ENCODE assay signal across 29 mouse cellular contexts in the genomic region with DNA sequence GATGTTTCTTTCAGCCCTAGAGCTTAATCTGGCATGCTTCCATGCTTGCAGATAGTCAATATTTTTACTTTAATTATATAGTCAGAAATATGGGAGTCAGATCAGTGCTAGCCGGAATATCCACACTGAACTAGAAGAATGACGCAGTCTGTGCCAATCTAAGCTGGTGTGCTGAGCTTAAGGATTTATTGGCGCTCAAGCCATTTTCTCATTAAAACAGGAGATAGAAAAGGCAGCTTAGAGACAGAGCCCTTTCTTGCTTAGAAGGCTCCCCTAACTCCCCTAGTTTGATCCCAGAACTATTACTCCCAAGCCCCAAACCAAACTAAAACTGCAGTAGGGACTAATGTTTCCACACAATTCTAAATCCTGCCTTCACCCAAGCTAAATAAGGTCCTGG.
DNase-seq lines count a peak whose midpoint lies in the region; ATAC-seq and TF ChIP-seq lines count a peak whose summit lies in the region.
"Had no signal": no experiment of that assay in that cellular context is flagged by ENCODE, and none has a peak within 500 bp of the region (broad histone marks: within the 10 kb centered on the region; RNA-seq: fewer than 3 reads in every experiment).

No protein-coding gene starts in this region.

- no peaks in the 10 kb centered on the region for H3K9me3 ChIP-seq in forebrain, embryonic 10.5 days
- H3K9me3 ChIP-seq in forebrain, postnatal 0 days (ENCODE audit: low read length) = no peaks in the 10 kb centered on the region
- H3K9me3 ChIP-seq in midbrain, embryonic 14.5 days (ENCODE audit: control insufficient read depth, low read length) = no peaks in the 10 kb centered on the region
- no peaks in the 10 kb centered on the region for H3K9me3 ChIP-seq in midbrain, embryonic 10.5 days (replicated peaks)
- H3K9me3 ChIP-seq in forebrain, embryonic 12.5 days = no peaks in the 10 kb centered on the region
- H3K9me3 ChIP-seq in forebrain, embryonic 15.5 days = no peaks in the 10 kb centered on the region
- H3K9me3 ChIP-seq: embryonic facial prominence, embryonic 10.5 days; embryonic facial prominence, embryonic 13.5 days; heart, embryonic 10.5 days; heart, embryonic 13.5 days had no signal

- no peak for ATAC-seq in forebrain, postnatal 0 days
- ATAC-seq in midbrain, embryonic 14.5 days (ENCODE audit: low FRiP score, low TSS enrichment) = no peak
- ATAC-seq in forebrain, embryonic 12.5 days (ENCODE audit: low FRiP score) = peak; percentile 39; the same call in 1 of the 2 replicates
- ATAC-seq in forebrain, embryonic 15.5 days (replicated peaks) = peak; percentile 62; the same call in 1 of the 2 replicates
- ATAC-seq: activated CD4-positive, CD25-positive, alpha-beta regulatory T cell, adult 4 months; hindbrain, postnatal 0 days; inflammation-experienced regulatory T-cells, adult 6 months; intestine, postnatal 0 days had no signal

- no peak for DNase-seq in forebrain, embryonic 10.5 days (ENCODE audit: extremely low spot score, low spot score)
- DNase-seq in forebrain, postnatal 0 days = no peak
- peak; percentile 2 for DNase-seq in midbrain, embryonic 14.5 days
- DNase-seq in midbrain, embryonic 10.5 days (ENCODE audit: low spot score) = no peak
- no peak for DNase-seq in cerebellum, adult 11 months
- no peak for DNase-seq in gastrocnemius, postnatal 10 days
- DNase-seq: adrenal gland, adult 8-10 months; adrenal gland, postnatal 25 days; cerebellum, adult 8-10 months; cerebellum, postnatal 10 days; cerebellum, postnatal 36 days; embryo, embryonic 11 days; gastrocnemius, adult 2 months; gastrocnemius, postnatal 25 days; heart, adult 18-20 months; heart, postnatal 14 days; heart, postnatal 4 days had no signal

- 73% methylated on average over 3 of the region's 3 CpGs for WGBS in forebrain, embryonic 10.5 days
- 19% methylated on average over 3 of the region's 3 CpGs for WGBS in forebrain, postnatal 0 days
- WGBS in midbrain, embryonic 14.5 days = 79% methylated on average over 3 of the region's 3 CpGs
- WGBS in midbrain, embryonic 10.5 days = 79% methylated on average over 3 of the region's 3 CpGs
- WGBS in forebrain, embryonic 12.5 days = 48% methylated on average over 3 of the region's 3 CpGs
- 17% methylated on average over 3 of the region's 3 CpGs for WGBS in forebrain, embryonic 15.5 days

- H3K4me3 ChIP-seq in forebrain, embryonic 10.5 days = no peak overlapping the region
- no peak overlapping the region for H3K4me3 ChIP-seq in forebrain, postnatal 0 days (ENCODE audit: low read depth, low read length)
- no peak overlapping the region for H3K4me3 ChIP-seq in midbrain, embryonic 14.5 days (replicated peaks; ENCODE audit: low read depth, low read length)
- no peak overlapping the region for H3K4me3 ChIP-seq in midbrain, embryonic 10.5 days
- no peak overlapping the region for H3K4me3 ChIP-seq in forebrain, embryonic 12.5 days (replicated peaks)
- no peak overlapping the region for H3K4me3 ChIP-seq in forebrain, embryonic 15.5 days
- H3K4me3 ChIP-seq: embryonic facial prominence, embryonic 10.5 days; embryonic facial prominence, embryonic 13.5 days; erythroblast, embryonic 14.5 days; gastrocnemius, adult 2 months; heart, embryonic 10.5 days; heart, embryonic 13.5 days had no signal

- no peaks in the 10 kb centered on the region for H3K27me3 ChIP-seq in forebrain, embryonic 10.5 days (ENCODE audit: poor library complexity, severe bottlenecking)
- no peaks in the 10 kb centered on the region for H3K27me3 ChIP-seq in forebrain, postnatal 0 days (ENCODE audit: insufficient read depth, low read length)
- H3K27me3 ChIP-seq in midbrain, embryonic 14.5 days (ENCODE audit: control insufficient read depth, insufficient read depth, low read length) = no peaks in the 10 kb centered on the region
- no peaks in the 10 kb centered on the region for H3K27me3 ChIP-seq in midbrain, embryonic 10.5 days (ENCODE audit: low read depth, poor library complexity, severe bottlenecking)
- no peaks in the 10 kb centered on the region for H3K27me3 ChIP-seq in forebrain, embryonic 12.5 days
- H3K27me3 ChIP-seq in forebrain, embryonic 15.5 days = no peaks in the 10 kb centered on the region
- H3K27me3 ChIP-seq: embryonic facial prominence, embryonic 13.5 days; heart, embryonic 13.5 days had no signal

- no peak for TF ChIP-seq CTCF in forebrain, postnatal 0 days (IDR thresholded peaks at IDR 0.05; ENCODE audit: low read depth)

- no peaks in the 10 kb centered on the region for H3K36me3 ChIP-seq in forebrain, embryonic 10.5 days (replicated peaks)
- no peaks in the 10 kb centered on the region for H3K36me3 ChIP-seq in forebrain, postnatal 0 days (ENCODE audit: insufficient read depth)
- H3K36me3 ChIP-seq in midbrain, embryonic 14.5 days (ENCODE audit: control insufficient read depth, insufficient read depth, low read length) = no peaks in the 10 kb centered on the region
- no peaks in the 10 kb centered on the region for H3K36me3 ChIP-seq in midbrain, embryonic 10.5 days
- H3K36me3 ChIP-seq in forebrain, embryonic 12.5 days (replicated peaks) = no peaks in the 10 kb centered on the region
- no peaks in the 10 kb centered on the region for H3K36me3 ChIP-seq in forebrain, embryonic 15.5 days
- H3K36me3 ChIP-seq: embryonic facial prominence, embryonic 10.5 days; embryonic facial prominence, embryonic 13.5 days; heart, embryonic 10.5 days; heart, embryonic 13.5 days had no signal

- no peak overlapping the region for H3K4me2 ChIP-seq in forebrain, postnatal 0 days (ENCODE audit: low read depth)
- no peak overlapping the region for H3K4me2 ChIP-seq in midbrain, embryonic 14.5 days (ENCODE audit: low read length)
- H3K4me2 ChIP-seq in forebrain, embryonic 12.5 days = no peak overlapping the region
- H3K4me2 ChIP-seq in forebrain, embryonic 15.5 days (replicated peaks) = no peak overlapping the region
- H3K4me2 ChIP-seq: embryonic facial prominence, embryonic 13.5 days; heart, embryonic 13.5 days; hindbrain, embryonic 14.5 days had no signal

- H3K4me1 ChIP-seq in forebrain, embryonic 10.5 days = peaks cover 18% of the 10 kb centered on the region
- H3K4me1 ChIP-seq in forebrain, postnatal 0 days (ENCODE audit: insufficient read depth) = no peaks in the 10 kb centered on the region
- no peaks in the 10 kb centered on the region for H3K4me1 ChIP-seq in midbrain, embryonic 14.5 days (ENCODE audit: control insufficient read depth, insufficient read depth, low read length)
- no peaks in the 10 kb centered on the region for H3K4me1 ChIP-seq in midbrain, embryonic 10.5 days
- H3K4me1 ChIP-seq in forebrain, embryonic 12.5 days = peaks cover 9% of the 10 kb centered on the region; the same call in 1 of the 2 replicates
- H3K4me1 ChIP-seq in forebrain, embryonic 15.5 days = peaks cover 17% of the 10 kb centered on the region
- H3K4me1 ChIP-seq: embryonic facial prominence, embryonic 10.5 days; embryonic facial prominence, embryonic 13.5 days; heart, embryonic 10.5 days; heart, embryonic 13.5 days had no signal

- H3K9ac ChIP-seq in forebrain, postnatal 0 days = no peak overlapping the region
- H3K9ac ChIP-seq in midbrain, embryonic 14.5 days (replicated peaks; ENCODE audit: low read length) = no peak overlapping the region
- H3K9ac ChIP-seq in forebrain, embryonic 12.5 days = no peak overlapping the region
- H3K9ac ChIP-seq in forebrain, embryonic 15.5 days (replicated peaks) = no peak overlapping the region
- H3K9ac ChIP-seq: embryonic facial prominence, embryonic 13.5 days; heart, embryonic 13.5 days; hindbrain, embryonic 14.5 days had no signal

- peak overlapping the region; percentile 58; the same call in 1 of the 2 replicates for H3K27ac ChIP-seq in forebrain, embryonic 10.5 days
- H3K27ac ChIP-seq in forebrain, postnatal 0 days (ENCODE audit: low read depth, low read length) = no peak overlapping the region
- H3K27ac ChIP-seq in midbrain, embryonic 14.5 days (replicated peaks; ENCODE audit: low read depth, low read length) = 0 out of 2 replicates have a peak overlapping the region, but pooled peaks have one; percentile 8
- H3K27ac ChIP-seq in midbrain, embryonic 10.5 days (replicated peaks) = no peak overlapping the region
- H3K27ac ChIP-seq in forebrain, embryonic 12.5 days = peak overlapping the region; percentile 70
- H3K27ac ChIP-seq in forebrain, embryonic 15.5 days (replicated peaks) = peak overlapping the region; percentile 23; the same call in 1 of the 2 replicates
- H3K27ac ChIP-seq: embryonic facial prominence, embryonic 10.5 days; embryonic facial prominence, embryonic 13.5 days; gastrocnemius, adult 2 months; heart, embryonic 10.5 days; heart, embryonic 13.5 days; hindbrain, embryonic 14.5 days; hindbrain, postnatal 0 days had no signal

Comparison
In these comparisons a context has a peak if more than half of its experiments do, and no peak if none do; other contexts are left out.
1. H3K27ac ChIP-seq: peak in forebrain, embryonic 10.5 days (single experiment), midbrain, embryonic 14.5 days (single experiment), forebrain, embryonic 12.5 days (single experiment) and forebrain, embryonic 15.5 days (single experiment); none in forebrain, postnatal 0 days (single experiment) and midbrain, embryonic 10.5 days (single experiment).
2. ATAC-seq: peak in forebrain, embryonic 12.5 days (single experiment) and forebrain, embryonic 15.5 days (single experiment); none in forebrain, postnatal 0 days (single experiment) and midbrain, embryonic 14.5 days (single experiment).